Mouse (Mus musculus): ENCODE measurements around the gene Sh3bp2.

DNA sequence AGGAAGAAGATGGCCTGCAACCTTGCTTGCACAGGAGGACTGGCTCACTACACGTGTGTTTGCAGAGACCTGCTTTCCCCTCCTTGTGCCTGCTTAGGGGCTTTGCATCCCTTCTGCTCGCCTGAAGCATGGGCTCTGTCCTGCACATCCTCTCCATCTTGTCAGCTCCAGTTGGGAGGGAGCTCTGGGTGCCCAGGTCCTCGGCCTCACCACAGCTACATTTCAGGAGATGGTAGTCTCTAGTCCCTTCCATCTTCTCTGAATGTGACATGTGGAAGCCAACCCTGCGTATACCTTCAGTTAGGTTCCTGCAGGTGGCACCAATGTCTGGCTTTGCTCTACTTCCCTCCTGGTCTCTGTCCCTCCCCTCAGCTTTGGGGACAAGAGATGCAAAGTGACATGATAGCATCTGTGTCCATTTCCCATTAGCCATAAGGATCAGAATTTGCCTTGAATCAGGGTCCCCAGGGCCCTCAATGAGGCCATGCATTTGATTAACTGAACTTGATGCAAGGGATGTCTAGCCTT, 1.6 kb upstream of the Sh3bp2 start:
- TF ChIP-seq NANOG (IDR thresholded peaks at IDR 0.05; ENCODE audit: borderline replicate concordance, low read length) (no peak), CTCF (conservative IDR thresholded peaks at IDR 0.05; ENCODE audit: low read length) (no peak)

All from E14TG2a.4 (cell line).